Mouse (Mus musculus) heart, embryonic 11.5 days (tissue): ENCODE measurements at regions not wholly inside any gene's neighbourhood (a gene's known extent, or its start where the extent isn't known, plus 50 kb on each side); places are given as distances from the start of the nearest gene placed in this dataset.

ENCODE experiments used
- ATAC-seq: fragments of 200-750 bp; cut with Nextera tagmentation; replicated peaks from 2 replicates; pipeline ENCODE4 v1.8.0; 2017; ENCODE audit warnings: moderate library complexity; ENCODE audit not compliant: insufficient number of reproducible peaks, low FRiP score, low TSS enrichment
- H3K27ac ChIP-seq: fragments of 300-500 bp; sonication (generic); 2 replicates; pipeline ENCODE4 v1.5.1; 2014; ENCODE audit warnings: mild to moderate bottlenecking, low read depth, low read length
- H3K27me3 ChIP-seq: fragments of 300-500 bp; sonication (generic); 2 replicates; pipeline ENCODE4 v1.6.1; 2014; ENCODE audit warnings: mild to moderate bottlenecking, low read length, mixed read lengths; ENCODE audit not compliant: control insufficient read depth, insufficient read depth
- H3K36me3 ChIP-seq: fragments of 300-500 bp; sonication (generic); 2 replicates; pipeline ENCODE4 v1.6.1; 2014; ENCODE audit warnings: mild to moderate bottlenecking, low read length, moderate library complexity, mixed read lengths; ENCODE audit not compliant: control insufficient read depth, insufficient read depth
- H3K4me1 ChIP-seq: fragments of 300-500 bp; sonication (generic); 2 replicates; pipeline ENCODE4 v1.6.1; 2014; ENCODE audit warnings: low read length; ENCODE audit not compliant: control insufficient read depth, insufficient read depth
- H3K4me2 ChIP-seq: fragments of 300-500 bp; sonication (generic); 2 replicates; pipeline ENCODE4 v1.6.1; 2014; ENCODE audit warnings: mild to moderate bottlenecking, moderate library complexity
- H3K4me3 ChIP-seq: fragments of 300-500 bp; sonication (generic); 2 replicates; pipeline ENCODE4 v1.5.1; 2014; ENCODE audit warnings: low read depth, low read length
- H3K9ac ChIP-seq: fragments of 300-500 bp; sonication (generic); 2 replicates; pipeline ENCODE4 v1.6.1; 2014; ENCODE audit warnings: mild to moderate bottlenecking, low read depth, low read length, moderate library complexity
- H3K9me3 ChIP-seq: fragments of 300-500 bp; sonication (generic); replicated peaks from 2 replicates; pipeline ENCODE4 v1.6.1; 2016; ENCODE audit warnings: low read length; ENCODE audit not compliant: control insufficient read depth
- WGBS: fragments of 180-500 bp; shearing (Covaris S2); extraction: QIAGEN DNeasy Blood & Tissue Kit; methylation state at CpG from one replicate; pipeline ENCODE4 v1.1.7; 2014; ENCODE audit not compliant: insufficient replicate concordance; 5-methylcytosine and 5-hydroxymethylcytosine counted together

DNA sequence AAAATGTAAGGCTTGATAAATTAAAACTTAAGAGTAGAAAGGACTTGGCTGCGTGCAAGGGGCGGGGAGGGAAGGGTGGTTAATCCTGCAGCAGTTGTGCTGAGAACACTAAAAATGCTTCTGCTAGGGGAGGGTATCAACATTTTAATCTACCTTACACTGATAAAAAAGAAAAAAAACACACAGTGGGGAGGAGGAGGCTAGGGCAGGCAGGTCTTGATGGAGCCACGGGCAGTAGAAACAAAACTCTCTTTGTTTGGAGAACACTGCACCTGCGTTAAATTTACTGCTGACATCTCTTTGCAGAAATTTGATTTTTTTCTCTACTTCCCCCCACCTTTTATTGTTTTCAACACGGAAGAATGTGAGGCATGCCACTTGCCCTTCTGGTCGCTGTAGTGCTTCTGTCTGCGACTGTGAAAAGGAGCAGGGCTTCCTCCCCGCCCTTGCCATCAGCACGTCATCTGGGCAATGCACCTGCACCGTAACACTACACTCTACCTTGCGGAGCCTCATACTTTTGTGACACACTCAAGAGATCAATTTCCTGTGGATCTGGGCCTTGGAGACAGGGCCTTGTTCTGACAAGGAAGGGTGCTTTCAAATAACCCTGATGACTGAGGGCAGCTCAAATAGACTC, 211.7 kb downstream of the Spry2 start:
- H3K4me2 ChIP-seq, result no peak overlapping the region
- H3K27ac ChIP-seq, result no peak overlapping the region
- H3K36me3 ChIP-seq, result no peaks in the 10 kb centered on the region
- H3K9ac ChIP-seq, result no peak overlapping the region
- H3K27me3 ChIP-seq, result no peaks in the 10 kb centered on the region
- H3K4me3 ChIP-seq, result no peak overlapping the region
- no peaks in the 10 kb centered on the region for H3K9me3 ChIP-seq
- WGBS, result 48% methylated on average over 11 of the region's 11 CpGs
- no peaks in the 10 kb centered on the region for H3K4me1 ChIP-seq
- no peak for ATAC-seq

DNA sequence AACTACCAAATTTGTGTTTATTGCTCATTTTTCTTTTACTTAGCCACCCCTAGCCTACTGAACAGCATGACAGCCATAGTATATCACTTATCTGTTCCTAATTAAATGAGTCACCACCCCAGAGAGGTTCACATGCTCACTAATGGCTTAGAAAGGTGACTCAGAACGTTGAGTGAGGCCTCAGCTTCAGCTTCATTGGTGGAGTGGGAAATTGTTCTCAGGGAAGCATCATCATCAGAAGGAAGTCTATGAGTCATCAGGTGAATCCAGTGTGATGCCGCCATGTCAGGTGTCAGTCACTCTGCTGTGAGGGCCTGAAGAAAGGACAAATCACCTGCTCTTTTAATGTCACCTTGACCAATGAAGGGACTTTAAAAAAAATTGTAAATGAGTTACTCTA, 212.3 kb downstream of the Spry2 start:
- Histone ChIP-seq H3K4me2 (no peak overlapping the region), H3K27me3 (no peaks in the 10 kb centered on the region), H3K27ac (no peak overlapping the region), H3K9ac (no peak overlapping the region), H3K36me3 (no peaks in the 10 kb centered on the region), H3K4me1 (no peaks in the 10 kb centered on the region), H3K4me3 (no peak overlapping the region), H3K9me3 (no peaks in the 10 kb centered on the region)
- 66% methylated on average over 2 of the region's 2 CpGs for WGBS
- no peak for ATAC-seq

DNA sequence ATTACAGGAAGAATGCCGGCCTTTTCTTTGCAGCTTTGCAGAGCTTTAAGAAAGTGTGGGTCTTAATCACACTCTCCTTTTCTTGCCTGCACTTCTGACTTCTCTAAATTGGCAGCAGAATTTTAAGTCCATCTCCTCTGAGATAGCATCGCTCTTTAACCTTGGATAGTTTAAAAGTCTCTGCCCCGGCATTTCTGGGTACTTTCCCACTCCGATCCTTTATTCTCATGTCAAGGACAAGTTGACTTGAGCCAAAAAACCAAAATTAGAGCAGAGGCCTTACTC, 220.0 kb downstream of the Spry2 start:
- Histone ChIP-seq H3K36me3 (no peaks in the 10 kb centered on the region), H3K27me3 (no peaks in the 10 kb centered on the region), H3K9ac (no peak overlapping the region), H3K4me1 (peaks cover 8% of the 10 kb centered on the region; the same call in 1 of the 2 replicates), H3K4me3 (no peak overlapping the region), H3K4me2 (peak overlapping the region; percentile 45), H3K27ac (no peak overlapping the region), H3K9me3 (no peaks in the 10 kb centered on the region)
- no peak for ATAC-seq
- WGBS, result 12% methylated on average over 4 of the region's 4 CpGs

DNA sequence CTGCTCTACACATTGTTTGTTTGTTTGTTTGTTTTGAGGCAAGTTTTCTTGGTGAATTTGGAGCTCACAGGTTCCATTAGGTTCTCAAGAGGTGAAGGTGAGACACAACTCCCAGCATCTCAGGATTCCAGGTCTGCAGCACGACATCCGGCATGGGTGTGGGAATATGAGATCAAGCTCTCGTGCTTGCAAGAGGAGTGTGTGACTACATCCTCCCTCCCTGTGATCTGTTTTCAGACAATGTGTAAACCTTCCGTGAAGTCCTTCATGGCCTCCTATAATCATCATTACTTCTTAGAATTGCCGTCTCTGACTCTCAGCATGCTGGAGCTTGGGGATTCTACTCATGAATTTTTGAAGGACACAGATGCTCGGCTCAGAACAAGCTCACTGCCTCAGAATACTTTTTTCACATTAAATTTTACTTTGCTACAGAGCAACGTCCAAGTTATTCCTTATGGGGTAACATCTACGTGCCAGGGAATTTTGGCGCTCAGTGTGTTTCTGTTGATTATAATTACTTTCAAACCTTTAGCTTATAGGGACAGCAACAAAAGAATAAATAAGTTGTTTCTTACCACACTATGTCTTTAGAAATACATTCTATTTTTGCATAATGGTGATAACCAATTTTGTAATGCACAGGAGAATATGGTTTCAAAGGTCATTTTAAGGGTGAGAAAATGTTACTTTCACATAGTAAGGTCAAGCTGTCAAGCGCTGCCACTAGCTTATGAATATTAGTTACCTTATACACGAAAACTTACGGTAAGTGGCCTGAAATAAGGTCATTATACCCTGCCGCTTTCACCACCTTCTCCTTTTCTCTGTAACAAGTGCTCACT, 220.6 kb downstream of the Spry2 start:
- 47% methylated on average over 13 of the region's 13 CpGs for WGBS
- no peak overlapping the region for H3K27ac ChIP-seq
- ATAC-seq, result no peak

DNA sequence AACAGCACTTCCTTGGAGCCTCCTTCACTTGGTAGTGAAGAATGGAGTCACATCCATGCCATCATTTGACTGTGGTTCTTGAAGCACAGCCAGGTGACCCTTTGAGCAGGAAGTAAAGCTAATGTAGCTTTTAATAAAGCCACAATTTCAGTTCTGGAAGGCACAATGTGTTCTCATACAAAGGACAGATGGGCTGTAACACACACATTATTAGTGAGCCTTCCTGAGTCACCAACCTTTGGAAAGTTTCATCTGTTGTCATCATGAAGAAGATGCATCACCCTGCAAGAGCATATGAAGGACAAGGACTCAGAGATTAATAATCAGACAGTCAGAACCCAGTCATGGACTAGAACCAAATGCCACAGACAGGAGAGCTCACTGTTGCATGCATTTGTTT, 221.6 kb downstream of the Spry2 start:
- H3K27me3 ChIP-seq, result no peaks in the 10 kb centered on the region
- H3K4me1 ChIP-seq, result peaks cover 8% of the 10 kb centered on the region; the same call in 1 of the 2 replicates
- no peak overlapping the region for H3K9ac ChIP-seq
- H3K36me3 ChIP-seq, result no peaks in the 10 kb centered on the region
- ATAC-seq, result no peak
- H3K4me2 ChIP-seq, result no peak overlapping the region
- no peak overlapping the region for H3K27ac ChIP-seq
- H3K9me3 ChIP-seq, result no peaks in the 10 kb centered on the region; the same call in 1 of the 2 replicates
- no peak overlapping the region for H3K4me3 ChIP-seq

More for the DNA sequence above, 220.6 kb downstream of the Spry2 start:
- Histone ChIP-seq H3K9me3 (no peaks in the 10 kb centered on the region; the same call in 1 of the 2 replicates), H3K4me3 (no peak overlapping the region), H3K9ac (no peak overlapping the region), H3K27me3 (no peaks in the 10 kb centered on the region), H3K4me2 (peak overlapping the region; percentile 45), H3K36me3 (no peaks in the 10 kb centered on the region), H3K4me1 (peaks cover 8% of the 10 kb centered on the region; the same call in 1 of the 2 replicates)

DNA sequence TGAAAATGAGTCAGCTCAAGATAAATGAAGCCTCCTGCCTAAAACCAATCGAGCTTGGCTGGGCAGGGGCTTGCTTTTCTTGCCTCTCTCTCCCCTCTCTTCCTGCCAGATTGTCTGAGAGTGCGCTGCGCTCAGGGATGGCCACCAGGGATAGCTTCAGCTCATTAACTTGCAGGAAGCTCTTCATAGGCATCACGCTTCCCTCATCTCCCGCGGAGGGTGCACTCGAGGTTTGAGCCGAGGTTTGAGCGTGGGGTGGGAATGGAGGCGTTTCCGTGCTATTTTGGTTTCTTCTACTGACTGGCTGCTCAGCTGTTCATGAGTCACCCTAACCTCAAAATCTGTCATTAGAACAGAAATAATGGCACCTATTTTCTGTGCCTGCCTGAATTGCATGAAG, 227.7 kb downstream of the Spry2 start:
- Histone ChIP-seq H3K4me1 (no peaks in the 10 kb centered on the region), H3K4me3 (no peak overlapping the region), H3K27me3 (no peaks in the 10 kb centered on the region), H3K36me3 (no peaks in the 10 kb centered on the region), H3K9me3 (no peaks in the 10 kb centered on the region; the same call in 1 of the 2 replicates), H3K27ac (no peak overlapping the region), H3K4me2 (peak overlapping the region; percentile 38), H3K9ac (0 out of 2 replicates have a peak overlapping the region, but pooled peaks have one; percentile 46)
- no peak; the same call in 1 of the 2 replicates for ATAC-seq
- WGBS, result 19% methylated on average over 11 of the region's 11 CpGs

DNA sequence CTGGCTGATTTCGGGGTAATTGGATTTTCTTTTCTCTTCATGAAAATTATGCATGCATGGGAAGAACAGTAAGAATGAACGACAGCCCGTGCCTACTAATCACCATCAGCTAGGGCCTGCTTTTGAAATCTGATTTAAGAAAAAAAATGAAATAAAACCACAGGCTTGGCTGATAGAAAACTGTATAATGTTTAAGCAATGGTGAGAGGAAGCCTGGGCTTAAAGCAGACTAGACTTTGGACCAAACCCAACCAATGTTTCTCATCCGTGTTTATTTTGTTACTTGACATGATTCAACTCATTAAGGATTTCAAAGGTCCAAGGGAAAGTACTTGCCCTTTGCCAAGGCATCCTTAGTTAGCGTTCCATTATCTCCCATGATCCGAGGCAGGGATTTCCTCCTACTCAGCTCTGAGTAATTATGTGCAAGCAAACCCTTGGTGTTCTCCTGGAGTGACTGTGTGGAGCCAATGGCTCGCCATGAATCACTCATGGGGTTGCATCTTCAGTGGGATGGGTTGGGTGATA, 231.9 kb downstream of the Spry2 start:
- Histone ChIP-seq H3K27me3 (no peaks in the 10 kb centered on the region), H3K4me1 (no peaks in the 10 kb centered on the region), H3K9ac (no peak overlapping the region), H3K27ac (no peak overlapping the region), H3K9me3 (no peaks in the 10 kb centered on the region), H3K36me3 (no peaks in the 10 kb centered on the region), H3K4me2 (no peak overlapping the region), H3K4me3 (no peak overlapping the region)
- no peak for ATAC-seq
- 78% methylated on average over 7 of the region's 7 CpGs for WGBS

DNA sequence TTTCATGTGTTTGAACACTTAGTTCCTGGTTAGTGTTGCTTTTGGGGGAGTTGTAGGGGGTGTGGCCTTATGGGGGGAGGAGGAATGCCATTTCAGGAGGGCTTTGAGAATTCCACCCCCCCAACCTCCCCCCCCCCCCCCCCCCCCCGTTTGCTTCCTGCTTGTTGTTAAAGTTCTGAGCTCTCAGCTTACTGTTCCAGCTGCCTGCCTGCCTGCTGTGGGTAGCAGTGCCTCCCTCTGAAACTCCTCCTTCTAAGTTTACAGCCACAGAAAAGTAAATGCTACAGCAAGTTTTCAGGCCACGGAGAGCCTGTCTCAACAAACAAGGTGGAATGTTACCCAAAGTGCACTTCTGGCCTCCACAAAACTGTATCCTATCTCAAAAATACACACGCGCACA, 233.1 kb downstream of the Spry2 start:
- 78% methylated on average over 3 of the region's 4 CpGs for WGBS
- Histone ChIP-seq H3K27ac (no peak overlapping the region), H3K36me3 (no peaks in the 10 kb centered on the region), H3K4me3 (no peak overlapping the region), H3K9ac (no peak overlapping the region), H3K27me3 (no peaks in the 10 kb centered on the region), H3K4me2 (no peak overlapping the region), H3K9me3 (no peaks in the 10 kb centered on the region), H3K4me1 (no peaks in the 10 kb centered on the region)
- ATAC-seq, result no peak
